Mouse (Mus musculus) embryonic facial prominence, embryonic 10.5 days (tissue): ENCODE results near the gene Depdc5. TPM values are rescaled to one million over a fixed set of nuclear protein-coding genes. Genes with fewer than 3 reads are reported as not detected.
"Not testable (repeated sequence)": the region's sequence is repeated elsewhere in the genome, so short reads cannot be mapped to it uniquely, and the experiment has no call there.

Experiments used
- DNase-seq: peaks from one replicate; pipeline ENCODE4 v3.0.0-alpha.2; 2017; ENCODE audit warnings: low spot score
- H3K27ac ChIP-seq: fragments of 300-500 bp; sonication (generic); replicated peaks from 2 replicates; pipeline ENCODE4 v1.5.1; 2016; ENCODE audit warnings: mild to moderate bottlenecking
- H3K27me3 ChIP-seq: fragments of 300-500 bp; sonication (generic); replicated peaks from 2 replicates; pipeline ENCODE4 v1.6.1; 2016; ENCODE audit warnings: low read depth, mild to moderate bottlenecking; ENCODE audit not compliant: poor library complexity, severe bottlenecking
- H3K36me3 ChIP-seq: fragments of 300-500 bp; sonication (generic); replicated peaks from 2 replicates; pipeline ENCODE4 v1.6.1; 2016; ENCODE audit warnings: mild to moderate bottlenecking, moderate library complexity
- H3K4me1 ChIP-seq: fragments of 300-500 bp; sonication (generic); 2 replicates; pipeline ENCODE4 v1.6.1; 2016
- H3K4me3 ChIP-seq: fragments of 300-500 bp; sonication (generic); 2 replicates; pipeline ENCODE4 v1.5.1; 2016; ENCODE audit warnings: mild to moderate bottlenecking, moderate library complexity
- H3K9me3 ChIP-seq: fragments of 300-500 bp; sonication (generic); 2 replicates; pipeline ENCODE4 v1.6.1; 2016; ENCODE audit warnings: mild to moderate bottlenecking
- WGBS: fragments of 180-500 bp; shearing (Covaris S2); methylation state at CpG from one replicate; pipeline ENCODE4 v1.1.7; 2016; 5-methylcytosine and 5-hydroxymethylcytosine counted together
- polyA plus RNA-seq: library from polyadenylated mRNA; unstranded; fragments of >200 nt; fragmentation: Nextera tagmentation; extraction: Ambion mirVana; gene quantifications from 2 replicates; pipeline ENCODE4 v1.2.1, GENCODE M21; 2016

Gene Depdc5
- polyA plus RNA-seq, 1 experiment from 2014 or later: 39.1 TPM

DNA sequence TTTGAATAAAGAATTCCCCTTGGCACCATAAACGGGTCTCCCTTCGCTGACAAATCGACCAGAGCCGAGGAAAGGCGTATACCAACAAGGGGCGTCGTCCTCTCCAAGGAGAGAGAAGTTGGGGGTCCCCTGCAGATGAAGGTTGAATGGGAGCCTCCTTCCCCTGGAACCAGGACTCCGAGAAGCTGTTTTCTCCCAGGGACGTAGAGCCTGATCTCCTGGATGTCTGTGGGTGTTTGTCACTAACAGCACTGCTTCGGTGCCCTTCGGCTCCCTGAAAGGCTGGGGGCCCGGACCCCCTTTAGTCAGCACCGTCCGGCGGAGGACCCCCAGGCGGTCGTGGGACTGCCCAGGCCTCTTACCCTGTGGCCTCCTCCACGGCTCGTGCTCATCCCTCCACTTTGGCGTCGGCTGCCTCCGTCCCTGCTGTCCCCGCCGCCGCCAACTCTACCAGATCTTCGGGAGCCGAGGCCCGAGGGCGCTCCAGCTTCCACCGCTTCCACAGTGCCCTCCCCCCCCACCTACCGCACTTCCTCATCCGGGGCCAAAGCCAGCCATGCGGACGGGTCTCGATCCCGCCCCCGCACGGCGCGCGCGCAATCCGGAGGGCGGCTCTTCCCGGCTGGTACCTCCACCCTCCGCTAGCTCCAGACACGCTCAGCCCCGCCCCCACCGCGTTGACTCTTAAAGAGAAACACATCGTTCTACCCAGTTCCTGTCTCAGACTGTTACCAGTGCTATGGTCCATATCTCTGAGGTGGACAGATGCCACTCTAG, 9.6 kb upstream of the Depdc5 start, which contains the start of gene Prr14l:
Prr14l (minus strand) TSS at position 526 of the 777 bp plus-strand sequence.
- peaks cover 25% of the 10 kb centered on the region for H3K36me3 ChIP-seq
- no peaks in the 10 kb centered on the region for H3K27me3 ChIP-seq
- WGBS: under 1% methylated on average over 51 of the region's 51 CpGs
- peak within 1 kb of the TSS; percentile 94 for H3K27ac ChIP-seq
- H3K4me1 ChIP-seq: peaks cover 26% of the 10 kb centered on the region
- peak; percentile 99 for DNase-seq
- peak within 1 kb of the TSS; percentile 93 for H3K4me3 ChIP-seq
- H3K9me3 ChIP-seq: no peaks in the 10 kb centered on the region

GRCm38 (mm10) chr5:32854818-32855217, 8.7 kb upstream of the Depdc5 start:
- WGBS: 87% methylated on average over 4 of the region's 4 CpGs
- Histone ChIP-seq H3K4me1 (peaks cover 26% of the 10 kb centered on the region), H3K36me3 (peaks cover 20% of the 10 kb centered on the region), H3K4me3 (peak overlapping the region; percentile 93), H3K27ac (peak overlapping the region; percentile 94), H3K9me3 (no peaks in the 10 kb centered on the region), H3K27me3 (no peaks in the 10 kb centered on the region)
- DNase-seq: no peak

- H3K27me3 ChIP-seq: not testable (repeated sequence)
- WGBS: 90% methylated on average over 3 of the region's 3 CpGs
- peaks cover 18% of the 10 kb centered on the region for H3K36me3 ChIP-seq
These were observed 8.2 kb upstream of the Depdc5 start for GRCm38 (mm10) chr5:32855274-32855673.

DNA sequence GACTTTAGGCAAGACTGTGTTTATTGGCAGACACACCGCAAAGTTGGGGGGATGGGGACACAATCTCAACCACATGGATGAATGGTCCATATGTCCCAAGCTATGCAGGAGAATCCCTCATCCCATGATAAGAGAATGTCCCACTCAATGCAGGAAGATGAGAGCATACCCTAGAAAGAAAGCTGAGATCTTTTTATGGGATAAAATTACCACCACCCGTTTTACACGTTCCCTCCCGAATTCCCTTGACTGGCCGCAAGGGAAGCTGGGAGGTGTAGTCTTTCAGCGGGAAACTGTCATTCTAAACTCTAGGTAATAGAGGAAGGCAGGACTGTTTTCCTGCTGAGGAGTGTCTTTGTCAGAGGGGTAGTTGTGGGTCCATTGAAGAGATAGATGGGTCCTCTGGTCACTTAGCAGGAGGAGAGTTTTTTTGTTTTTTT, 5.7 kb upstream of the Depdc5 start:
- Histone ChIP-seq H3K27ac (peak overlapping the region; percentile 88), H3K4me1 (peaks cover 12% of the 10 kb centered on the region), H3K9me3 (no peaks in the 10 kb centered on the region), H3K36me3 (no peaks in the 10 kb centered on the region), H3K27me3 (no peaks in the 10 kb centered on the region), H3K4me3 (peak overlapping the region; percentile 59)
- peak; percentile 60 for DNase-seq
- 6% methylated on average over 6 of the region's 6 CpGs for WGBS

More at GRCm38 (mm10) chr5:32855274-32855673, 8.2 kb upstream of the Depdc5 start:
- not testable (repeated sequence) for H3K27ac ChIP-seq, H3K9me3 ChIP-seq, H3K4me3 ChIP-seq, DNase-seq
- peaks cover 26% of the 10 kb centered on the region for H3K4me1 ChIP-seq

DNA sequence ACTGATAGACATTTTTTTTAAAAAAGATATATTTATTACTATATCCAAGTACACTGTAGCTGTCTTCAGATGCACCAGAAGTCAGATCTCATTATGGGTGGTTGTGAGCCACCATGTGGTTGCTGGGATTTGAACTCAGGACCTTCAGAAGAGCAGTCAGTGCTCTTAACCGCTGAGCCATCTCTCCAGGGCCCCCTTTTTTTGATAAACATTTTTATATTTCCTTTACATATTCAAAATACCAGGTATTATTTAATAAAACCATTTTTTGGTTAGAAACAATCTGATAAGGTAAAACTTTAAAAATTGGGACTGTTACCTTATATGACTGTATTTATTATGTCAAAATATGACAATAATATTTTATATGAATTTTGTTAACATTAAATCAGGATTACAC, 2.4 kb upstream of the Depdc5 start:
- Histone ChIP-seq H3K27me3 (no peaks in the 10 kb centered on the region), H3K4me3 (no peak overlapping the region), H3K27ac (no peak overlapping the region), H3K36me3 (peaks cover 7% of the 10 kb centered on the region; the same call in 1 of the 2 replicates), H3K9me3 (no peaks in the 10 kb centered on the region), H3K4me1 (peaks cover 12% of the 10 kb centered on the region)
- DNase-seq: no peak
- WGBS: 93% methylated on average over 1 of the region's 1 CpGs

DNA sequence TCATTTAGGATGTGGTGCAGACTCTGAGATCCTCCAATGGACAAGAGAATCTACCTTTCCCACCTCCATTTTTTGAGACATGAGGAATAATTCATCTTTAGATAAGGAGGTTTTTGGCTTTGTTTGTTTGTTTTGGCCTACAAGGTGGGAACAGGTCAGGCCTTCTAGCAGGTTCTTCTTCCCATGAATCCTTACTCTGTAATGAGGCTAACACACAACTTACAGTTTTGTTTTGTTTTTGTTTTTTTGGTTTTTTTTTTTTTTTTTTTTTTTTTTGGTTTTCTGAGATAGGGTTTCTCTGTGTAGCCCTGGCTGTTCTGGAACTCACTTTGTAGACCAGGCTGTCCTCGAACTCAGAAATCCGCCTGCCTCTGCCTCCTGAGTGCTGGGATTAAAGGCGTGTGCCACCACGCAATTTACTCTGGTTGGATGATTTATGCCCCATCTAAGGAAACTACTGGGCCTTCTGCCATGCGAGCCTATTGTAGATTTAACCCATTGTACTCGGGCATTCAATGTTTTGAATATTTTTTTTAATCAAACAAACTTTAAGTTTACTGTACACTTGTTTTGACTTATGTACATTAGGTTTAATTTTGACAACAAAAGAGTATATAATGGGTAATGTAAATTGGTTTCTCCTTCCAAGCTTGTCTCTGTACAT, 900 bp upstream of the Depdc5 start:
- Histone ChIP-seq H3K9me3 (no peaks in the 10 kb centered on the region), H3K27ac (peak overlapping the region; percentile 90; the same call in 1 of the 2 replicates), H3K4me1 (peaks cover 10% of the 10 kb centered on the region), H3K27me3 (no peaks in the 10 kb centered on the region), H3K36me3 (peaks cover 21% of the 10 kb centered on the region), H3K4me3 (peak overlapping the region; percentile 89)
- DNase-seq: no peak
- 86% methylated on average over 6 of the region's 6 CpGs for WGBS

DNA sequence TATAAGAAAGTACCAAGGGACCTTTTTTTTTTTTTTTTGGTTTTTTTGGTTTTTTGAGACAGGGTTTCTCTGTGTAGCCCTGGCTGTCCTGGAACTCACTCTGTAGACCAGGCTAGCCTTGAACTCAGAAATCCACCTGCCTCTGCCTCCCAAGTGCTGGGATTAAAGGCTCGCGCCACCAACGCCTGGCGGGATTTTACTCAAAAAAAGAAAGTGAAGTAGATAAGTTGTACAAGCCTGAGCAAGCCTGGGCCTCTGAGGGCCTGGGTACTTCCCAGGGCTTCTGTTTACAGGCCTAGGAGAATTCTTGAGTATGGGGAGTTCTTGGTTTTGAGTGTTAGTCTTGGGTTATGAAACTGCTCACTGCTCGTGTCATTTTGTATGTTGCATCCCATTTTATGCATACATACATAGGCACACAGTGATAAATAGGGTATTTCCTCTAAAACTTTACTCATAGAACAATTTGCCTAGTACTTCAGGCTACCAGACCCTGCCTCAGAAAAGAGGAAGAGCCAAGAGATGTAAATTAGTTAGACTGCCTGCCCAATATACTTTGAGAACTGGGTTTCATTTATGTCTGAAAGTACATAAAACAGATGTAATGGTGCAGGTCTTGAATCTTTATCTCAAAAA, 6.0 kb downstream of the Depdc5 start:
- peaks cover 3% of the 10 kb centered on the region for H3K4me1 ChIP-seq
- H3K4me3 ChIP-seq: no peak overlapping the region
- H3K27ac ChIP-seq: no peak overlapping the region
- H3K27me3 ChIP-seq: no peaks in the 10 kb centered on the region
- H3K9me3 ChIP-seq: no peaks in the 10 kb centered on the region
- peaks cover 83% of the 10 kb centered on the region for H3K36me3 ChIP-seq
- DNase-seq: no peak
- WGBS: 94% methylated on average over 5 of the region's 5 CpGs

GRCm38 (mm10) chr5:32872346-32872745, 8.8 kb downstream of the Depdc5 start:
- H3K9me3 ChIP-seq: no peaks in the 10 kb centered on the region
- H3K27me3 ChIP-seq: no peaks in the 10 kb centered on the region
- 92% methylated on average over 5 of the region's 5 CpGs for WGBS
- no peak overlapping the region for H3K27ac ChIP-seq
- H3K36me3 ChIP-seq: peaks cover 92% of the 10 kb centered on the region
- no peaks in the 10 kb centered on the region for H3K4me1 ChIP-seq
- DNase-seq: no peak
- no peak overlapping the region for H3K4me3 ChIP-seq

- no peak for DNase-seq
- no peak overlapping the region for H3K4me3 ChIP-seq
- H3K27ac ChIP-seq: no peak overlapping the region
- H3K36me3 ChIP-seq: peaks cover 96% of the 10 kb centered on the region
- H3K9me3 ChIP-seq: no peaks in the 10 kb centered on the region
- WGBS: 74% methylated on average over 3 of the region's 3 CpGs
- no peaks in the 10 kb centered on the region for H3K4me1 ChIP-seq
- H3K27me3 ChIP-seq: no peaks in the 10 kb centered on the region
These were observed 23.2 kb downstream of the Depdc5 start for GRCm38 (mm10) chr5:32886739-32887138.

DNA sequence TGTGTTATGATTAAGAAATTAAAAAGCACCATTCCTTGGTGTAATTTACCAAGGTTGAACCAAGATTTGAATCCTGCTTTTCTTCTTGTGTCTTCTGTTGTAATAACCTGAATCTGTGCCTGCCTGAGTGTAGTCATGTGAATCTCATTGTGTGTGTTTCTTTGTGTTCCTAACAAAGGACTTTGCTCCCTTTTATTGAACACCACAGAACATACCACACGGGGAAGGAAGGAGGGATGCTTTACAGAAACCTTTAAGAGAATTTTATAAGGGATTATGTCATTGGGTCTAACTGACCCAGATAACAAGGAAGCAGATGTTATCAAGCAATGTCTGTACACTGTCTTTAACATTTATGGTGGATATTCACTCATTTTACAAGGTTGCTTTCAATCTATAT, 44.0 kb downstream of the Depdc5 start:
- Histone ChIP-seq H3K27me3 (no peaks in the 10 kb centered on the region), H3K9me3 (no peaks in the 10 kb centered on the region), H3K27ac (no peak overlapping the region), H3K4me1 (no peaks in the 10 kb centered on the region), H3K4me3 (no peak overlapping the region), H3K36me3 (peaks cover 90% of the 10 kb centered on the region)
- 81% methylated on average over 1 of the region's 1 CpGs for WGBS
- DNase-seq: no peak

GRCm38 (mm10) chr5:32914071-32914470, 50.6 kb downstream of the Depdc5 start:
- peaks cover 90% of the 10 kb centered on the region for H3K36me3 ChIP-seq
- no peak overlapping the region for H3K4me3 ChIP-seq
- H3K4me1 ChIP-seq: no peaks in the 10 kb centered on the region
- no peaks in the 10 kb centered on the region for H3K9me3 ChIP-seq
- 81% methylated on average over 3 of the region's 3 CpGs for WGBS
- H3K27ac ChIP-seq: no peak overlapping the region
- no peak for DNase-seq
- no peaks in the 10 kb centered on the region for H3K27me3 ChIP-seq

DNA sequence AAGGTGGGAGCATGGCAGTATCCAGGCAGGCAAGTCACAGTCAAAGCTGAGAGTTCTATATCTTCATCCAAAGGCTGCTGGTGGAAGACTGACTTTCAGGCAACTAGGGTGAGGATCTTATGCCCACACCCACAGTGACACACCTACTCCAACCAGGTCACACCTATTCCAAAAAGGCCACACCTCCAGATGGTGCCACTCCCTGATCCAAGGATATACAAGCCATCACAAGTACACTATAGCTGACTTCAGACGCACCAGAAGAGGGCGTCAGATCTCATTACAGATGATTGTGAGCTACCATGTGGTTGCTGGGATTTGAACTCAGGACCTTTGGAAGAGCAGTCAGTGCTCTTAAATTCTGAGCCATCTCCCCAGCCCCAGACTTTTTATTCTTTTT, 55.8 kb downstream of the Depdc5 start:
- not testable (repeated sequence) for H3K9me3 ChIP-seq, H3K4me3 ChIP-seq, H3K27ac ChIP-seq, H3K4me1 ChIP-seq, DNase-seq, H3K27me3 ChIP-seq
- H3K36me3 ChIP-seq: peaks cover 82% of the 10 kb centered on the region
- 93% methylated on average over 2 of the region's 2 CpGs for WGBS
